Mouse (Mus musculus) forebrain, embryonic 13.5 days (tissue): ENCODE results near the gene Dgcr8. TPM values are rescaled to one million over a fixed set of nuclear protein-coding genes. Genes with fewer than 3 reads are reported as not detected.
A peak's percentile ranks its signal among the peaks of the same experiment; 100 is the strongest.

ENCODE experiments used
- ATAC-seq: fragments of 200-750 bp; cut with Nextera tagmentation; 2 replicates; pipeline ENCODE4 v1.8.0; 2017
- H3K27ac ChIP-seq: fragments of 300-500 bp; sonication (generic); 2 replicates; pipeline ENCODE4 v1.5.1; 2015; ENCODE audit warnings: inconsistent platforms, mild to moderate bottlenecking, moderate library complexity
- H3K27me3 ChIP-seq: fragments of 300-500 bp; sonication (generic); 2 replicates; pipeline ENCODE4 v1.6.1; 2015; ENCODE audit warnings: mild to moderate bottlenecking, inconsistent platforms
- H3K36me3 ChIP-seq: fragments of 300-500 bp; sonication (generic); 2 replicates; pipeline ENCODE4 v1.6.1; 2015; ENCODE audit warnings: mild to moderate bottlenecking, inconsistent platforms; ENCODE audit not compliant: poor library complexity, severe bottlenecking
- H3K4me1 ChIP-seq: fragments of 300-500 bp; sonication (generic); 2 replicates; pipeline ENCODE4 v1.6.1; 2015; ENCODE audit warnings: inconsistent platforms
- H3K4me2 ChIP-seq: fragments of 300-500 bp; sonication (generic); 2 replicates; pipeline ENCODE4 v1.6.1; 2015; ENCODE audit warnings: inconsistent platforms, mild to moderate bottlenecking, moderate library complexity
- H3K4me3 ChIP-seq: fragments of 300-500 bp; sonication (generic); 2 replicates; pipeline ENCODE4 v1.5.1; 2015; ENCODE audit warnings: mild to moderate bottlenecking, inconsistent platforms
- H3K9ac ChIP-seq: fragments of 300-500 bp; sonication (generic); 2 replicates; pipeline ENCODE4 v1.6.1; 2015; ENCODE audit warnings: mild to moderate bottlenecking, inconsistent platforms
- H3K9me3 ChIP-seq: fragments of 300-500 bp; sonication (generic); replicated peaks from 2 replicates; pipeline ENCODE4 v1.6.1; 2016; ENCODE audit warnings: inconsistent platforms
- WGBS: fragments of 180-500 bp; shearing (Covaris S2); methylation state at CpG from one replicate; pipeline ENCODE4 v1.1.7; 2015; 5-methylcytosine and 5-hydroxymethylcytosine counted together
- polyA plus RNA-seq: library from polyadenylated mRNA; unstranded; fragments of >200 nt; fragmentation: Nextera tagmentation; extraction: Ambion mirVana; gene quantifications from 2 replicates; pipeline ENCODE4 v1.2.1, GENCODE M21; 2015

Dgcr8 gene
- polyA plus RNA-seq, 1 experiment from 2014 or later: 37.7 TPM

- peak within 1 kb of the TSS; percentile 92 for H3K9ac ChIP-seq
- peak within 1 kb of the TSS; percentile 89 for H3K27ac ChIP-seq
- under 1% methylated on average over 101 of the region's 102 CpGs for WGBS
- peaks cover 69% of the 10 kb centered on the region for H3K36me3 ChIP-seq
- peak within 1 kb of the TSS; percentile 97 for H3K4me3 ChIP-seq
- peak within 1 kb of the TSS; percentile 98 for H3K4me2 ChIP-seq
- no peaks in the 10 kb centered on the region for H3K27me3 ChIP-seq
- H3K4me1 ChIP-seq: peaks cover 48% of the 10 kb centered on the region
- H3K9me3 ChIP-seq: no peaks in the 10 kb centered on the region
- peak; percentile 96 for ATAC-seq
Measured at GRCm38 (mm10) chr16:18248433-18249363, 40.3 kb downstream of the Dgcr8 start, which contains the start of the genes Trmt2a and Ranbp1. Trmt2a (plus strand) TSS chr16:18248679. Ranbp1 (minus strand) TSS chr16:18248732.

GRCm38 (mm10) chr16:18247521-18248399, 41.3 kb downstream of the Dgcr8 start:
- Histone ChIP-seq H3K27me3 (no peaks in the 10 kb centered on the region), H3K9ac (peak overlapping the region; percentile 92), H3K4me3 (peak overlapping the region; percentile 97), H3K4me2 (peak overlapping the region; percentile 98), H3K27ac (peak overlapping the region; percentile 89), H3K9me3 (no peaks in the 10 kb centered on the region), H3K36me3 (peaks cover 69% of the 10 kb centered on the region), H3K4me1 (peaks cover 48% of the 10 kb centered on the region)
- WGBS: under 1% methylated on average over 33 of the region's 33 CpGs
- ATAC-seq: no peak; the same call in 1 of the 2 replicates

GRCm38 (mm10) chr16:18241581-18241980, 47.5 kb downstream of the Dgcr8 start:
- Histone ChIP-seq H3K4me2 (no peak overlapping the region), H3K9ac (no peak overlapping the region), H3K36me3 (peaks cover 92% of the 10 kb centered on the region), H3K27me3 (no peaks in the 10 kb centered on the region), H3K9me3 (no peaks in the 10 kb centered on the region), H3K4me1 (peaks cover 13% of the 10 kb centered on the region), H3K4me3 (no peak overlapping the region), H3K27ac (no peak overlapping the region)
- 92% methylated on average over 10 of the region's 10 CpGs for WGBS
- no peak for ATAC-seq

GRCm38 (mm10) chr16:18236676-18237501, 52.2 kb downstream of the Dgcr8 start:
- Histone ChIP-seq H3K4me2 (no peak overlapping the region), H3K9me3 (no peaks in the 10 kb centered on the region), H3K4me1 (peaks cover 27% of the 10 kb centered on the region), H3K9ac (no peak overlapping the region), H3K27ac (no peak overlapping the region), H3K27me3 (no peaks in the 10 kb centered on the region), H3K4me3 (no peak overlapping the region), H3K36me3 (peaks cover 45% of the 10 kb centered on the region)
- ATAC-seq: no peak
- 78% methylated on average over 7 of the region's 7 CpGs for WGBS

- Histone ChIP-seq H3K4me1 (peaks cover 35% of the 10 kb centered on the region), H3K4me2 (peak overlapping the region; percentile 92), H3K9ac (peak overlapping the region; percentile 91), H3K27me3 (no peaks in the 10 kb centered on the region), H3K27ac (peak overlapping the region; percentile 88), H3K4me3 (peak overlapping the region; percentile 86), H3K9me3 (no peaks in the 10 kb centered on the region), H3K36me3 (peaks cover 32% of the 10 kb centered on the region)
- WGBS: 5% methylated on average over 19 of the region's 19 CpGs
- ATAC-seq: peak; percentile 79
Measured at GRCm38 (mm10) chr16:18235389-18236065, 53.5 kb downstream of the Dgcr8 start.

- Histone ChIP-seq H3K4me1 (peaks cover 42% of the 10 kb centered on the region), H3K9me3 (no peaks in the 10 kb centered on the region), H3K4me3 (peak within 1 kb of the TSS; percentile 86), H3K4me2 (peak within 1 kb of the TSS; percentile 92), H3K9ac (peak within 1 kb of the TSS; percentile 91), H3K36me3 (peaks cover 25% of the 10 kb centered on the region), H3K27me3 (no peaks in the 10 kb centered on the region), H3K27ac (peak within 1 kb of the TSS; percentile 88)
- ATAC-seq: peak; percentile 81
- 1% methylated on average over 57 of the region's 79 CpGs for WGBS
Measured at GRCm38 (mm10) chr16:18234671-18235388, 54.2 kb downstream of the Dgcr8 start, which contains the start of gene Zdhhc8. Zdhhc8 (minus strand) TSS chr16:18235136.

GRCm38 (mm10) chr16:18233919-18234670, 55.0 kb downstream of the Dgcr8 start:
- Histone ChIP-seq H3K4me2 (peak overlapping the region; percentile 92), H3K9ac (peak overlapping the region; percentile 91), H3K9me3 (no peaks in the 10 kb centered on the region), H3K27me3 (no peaks in the 10 kb centered on the region), H3K4me3 (peak overlapping the region; percentile 86), H3K4me1 (peaks cover 48% of the 10 kb centered on the region), H3K27ac (peak overlapping the region; percentile 88; the same call in 1 of the 2 replicates), H3K36me3 (peaks cover 19% of the 10 kb centered on the region)
- peak; percentile 22 for ATAC-seq
- 17% methylated on average over 13 of the region's 13 CpGs for WGBS

- Histone ChIP-seq H3K36me3 (peaks cover 15% of the 10 kb centered on the region), H3K4me1 (peaks cover 48% of the 10 kb centered on the region), H3K4me3 (peak overlapping the region; percentile 86), H3K27ac (no peak overlapping the region), H3K9me3 (no peaks in the 10 kb centered on the region), H3K9ac (peak overlapping the region; percentile 91), H3K27me3 (no peaks in the 10 kb centered on the region), H3K4me2 (peak overlapping the region; percentile 92)
- 68% methylated on average over 1 of the region's 1 CpGs for WGBS
- no peak for ATAC-seq
Measured at GRCm38 (mm10) chr16:18233451-18233850, 55.6 kb downstream of the Dgcr8 start.

GRCm38 (mm10) chr16:18231451-18231850, 57.6 kb downstream of the Dgcr8 start:
- H3K36me3 ChIP-seq: peaks cover 23% of the 10 kb centered on the region
- no peaks in the 10 kb centered on the region for H3K9me3 ChIP-seq
- H3K4me3 ChIP-seq: no peak overlapping the region
- 98% methylated on average over 4 of the region's 4 CpGs for WGBS
- no peak for ATAC-seq
- no peak overlapping the region for H3K4me2 ChIP-seq
- H3K27ac ChIP-seq: no peak overlapping the region
- no peaks in the 10 kb centered on the region for H3K27me3 ChIP-seq
- H3K9ac ChIP-seq: no peak overlapping the region
- peaks cover 46% of the 10 kb centered on the region for H3K4me1 ChIP-seq

- peaks cover 42% of the 10 kb centered on the region for H3K4me1 ChIP-seq
- H3K9me3 ChIP-seq: no peaks in the 10 kb centered on the region
- H3K9ac ChIP-seq: no peak overlapping the region
- H3K27ac ChIP-seq: no peak overlapping the region
- no peak overlapping the region for H3K4me3 ChIP-seq
- 80% methylated on average over 3 of the region's 3 CpGs for WGBS
- no peak for ATAC-seq
- no peaks in the 10 kb centered on the region for H3K27me3 ChIP-seq
- H3K4me2 ChIP-seq: no peak overlapping the region
- peaks cover 27% of the 10 kb centered on the region for H3K36me3 ChIP-seq
Measured at GRCm38 (mm10) chr16:18231047-18231446, 58.0 kb downstream of the Dgcr8 start.
